Mouse (Mus musculus) ES-E14 (cell line): Measurements from ENCODE around the gene Nasp.

Experiments
- CHD2 ChIP-seq: IDR thresholded peaks from 2 replicates; pipeline ENCODE4 v1.6.1; 2014; ENCODE audit warnings: mild to moderate bottlenecking, low read depth, low read length, inconsistent platforms
- ZC3H11A ChIP-seq: IDR thresholded peaks from 2 replicates; pipeline ENCODE4 v1.6.1; 2012; ENCODE audit warnings: low read depth, mild to moderate bottlenecking, inconsistent platforms, low read length, borderline replicate concordance

DNA sequence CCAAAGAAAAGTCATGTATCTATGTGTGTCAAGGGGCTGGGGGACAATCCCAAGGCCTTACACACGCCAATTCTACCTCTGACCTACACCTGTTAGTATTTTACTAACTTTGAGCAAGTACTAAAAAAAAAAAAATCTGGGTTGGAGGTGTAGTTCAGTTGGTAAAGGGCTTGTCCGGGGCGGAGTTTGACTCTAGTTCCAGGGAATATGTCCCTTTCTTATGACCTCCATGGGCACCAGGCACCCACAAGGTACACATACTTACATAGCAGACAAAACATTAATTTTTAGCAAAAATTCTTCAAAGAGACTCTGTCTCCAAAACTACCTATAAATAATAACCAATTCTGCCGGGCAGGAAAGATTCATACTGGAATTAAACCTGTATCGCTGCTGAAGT is 22.6 kb upstream of the Nasp start:
- TF ChIP-seq CHD2 (no peak), ZC3H11A (no peak)
